Mouse (Mus musculus): Measurements from ENCODE around the gene Imp4. TPM values are rescaled to one million over a fixed set of nuclear protein-coding genes. Genes with fewer than 3 reads are reported as not detected.
"Not testable (repeated sequence)": the region's sequence is repeated elsewhere in the genome, so short reads cannot be mapped to it uniquely, and the experiment has no call there.

Gene Imp4
- total RNA-seq (2021) (10 to 100 TPM; 60.7 to 76.7 TPM), polyA plus RNA-seq (2012; rRNA removed) (36.1 and 38.1 TPM in 2 replicates)
- long read RNA-seq, full-length matches to known transcripts, result 42 of 49 reads
- long read RNA-seq, partial matches to known transcripts, result 6 of 49 reads
- long read RNA-seq, other reads (novel, unspliced or antisense), result 1 of 49 reads

GRCm38 (mm10) chr1:34439215-34439960, at the start of gene Imp4, which contains the start of gene Ccdc115:
Gene Imp4, plus strand, starts transcription at chr1:34439851.
Gene Ccdc115, minus strand, starts transcription at chr1:34439672.
- peak; percentile 95 for DNase-seq

- no peak for DNase-seq
Measured at GRCm38 (mm10) chr1:34396321-34396720, 43.3 kb upstream of the Imp4 start.

GRCm38 (mm10) chr1:34399182-34399953, 40.3 kb upstream of the Imp4 start:
- peak; percentile 47 for DNase-seq

GRCm38 (mm10) chr1:34428466-34428865, 11.2 kb upstream of the Imp4 start:
- no peak for DNase-seq

- no peak for DNase-seq
Measured at GRCm38 (mm10) chr1:34429281-34429680, 10.4 kb upstream of the Imp4 start.

GRCm38 (mm10) chr1:34430981-34431380, 8.7 kb upstream of the Imp4 start:
- DNase-seq, result no peak

- DNase-seq, result no peak
Measured at GRCm38 (mm10) chr1:34431431-34431830, 8.2 kb upstream of the Imp4 start.

GRCm38 (mm10) chr1:34432411-34432775, 7.3 kb upstream of the Imp4 start:
- DNase-seq, result peak; percentile 42

GRCm38 (mm10) chr1:34432776-34433481, 6.7 kb upstream of the Imp4 start:
- peak; percentile 36 for DNase-seq

GRCm38 (mm10) chr1:34433891-34434521, 5.6 kb upstream of the Imp4 start:
- DNase-seq, result peak; percentile 21

- DNase-seq, result peak; percentile 94
Measured at GRCm38 (mm10) chr1:34434660-34435160, 4.9 kb upstream of the Imp4 start.

- no peak for DNase-seq
Measured at GRCm38 (mm10) chr1:34435371-34436120, 4.1 kb upstream of the Imp4 start.

- DNase-seq, result no peak
Measured at GRCm38 (mm10) chr1:34436374-34436773, 3.3 kb upstream of the Imp4 start.

GRCm38 (mm10) chr1:34437366-34437765, 2.3 kb upstream of the Imp4 start:
- not testable (repeated sequence) for DNase-seq

- DNase-seq, result no peak
Measured at GRCm38 (mm10) chr1:34438381-34439051, 1.1 kb upstream of the Imp4 start.

- no peak for DNase-seq
Measured at GRCm38 (mm10) chr1:34439961-34440630, 445 bp downstream of the Imp4 start.

GRCm38 (mm10) chr1:34443124-34443523, 3.5 kb downstream of the Imp4 start:
- no peak for DNase-seq

GRCm38 (mm10) chr1:34458431-34458830, 18.8 kb downstream of the Imp4 start:
- DNase-seq, result no peak

GRCm38 (mm10) chr1:34459284-34460060, 19.8 kb downstream of the Imp4 start, which contains the start of gene Ptpn18:
Gene Ptpn18, plus strand, starts transcription at chr1:34459762.
- peak; percentile 95 for DNase-seq
